Mouse (Mus musculus) neural tube, embryonic 12.5 days (tissue): ENCODE measurements around the gene Tbc1d30. TPM values are rescaled to one million over a fixed set of nuclear protein-coding genes. Genes with fewer than 3 reads are reported as not detected.
"Not testable (repeated sequence)": the region's sequence is repeated elsewhere in the genome, so short reads cannot be mapped to it uniquely, and the experiment has no call there.

Experiments
- ATAC-seq: fragments of 200-750 bp; cut with Nextera tagmentation; 2 replicates; pipeline ENCODE4 v1.8.0; 2017; ENCODE audit warnings: low read depth, mild to moderate bottlenecking, moderate TSS enrichment, moderate library complexity; ENCODE audit not compliant: low FRiP score
- H3K27ac ChIP-seq: fragments of 300-500 bp; sonication (generic); 2 replicates; pipeline ENCODE4 v1.5.1; 2016
- H3K27me3 ChIP-seq: fragments of 300-500 bp; sonication (generic); replicated peaks from 2 replicates; pipeline ENCODE4 v1.6.1; 2016; ENCODE audit warnings: mild to moderate bottlenecking
- H3K36me3 ChIP-seq: fragments of 300-500 bp; sonication (generic); 2 replicates; pipeline ENCODE4 v1.6.1; 2016; ENCODE audit warnings: mild to moderate bottlenecking
- H3K4me1 ChIP-seq: fragments of 300-500 bp; sonication (generic); 2 replicates; pipeline ENCODE4 v1.6.1; 2016
- H3K4me2 ChIP-seq: fragments of 300-500 bp; sonication (generic); replicated peaks from 2 replicates; pipeline ENCODE4 v1.6.1; 2016; ENCODE audit warnings: mild to moderate bottlenecking
- H3K4me3 ChIP-seq: fragments of 300-500 bp; sonication (generic); 2 replicates; pipeline ENCODE4 v1.5.1; 2016
- H3K9ac ChIP-seq: fragments of 300-500 bp; sonication (generic); 2 replicates; pipeline ENCODE4 v1.6.1; 2016; ENCODE audit warnings: mild to moderate bottlenecking
- H3K9me3 ChIP-seq: fragments of 300-500 bp; sonication (generic); 2 replicates; pipeline ENCODE4 v1.6.1; 2016; ENCODE audit warnings: mild to moderate bottlenecking
- WGBS: fragments of 180-500 bp; shearing (Covaris S2); methylation state at CpG from one replicate; pipeline ENCODE4 v1.1.7; 2016; 5-methylcytosine and 5-hydroxymethylcytosine counted together
- polyA plus RNA-seq: library from polyadenylated mRNA; unstranded; fragments of >200 nt; fragmentation: Nextera tagmentation; extraction: Ambion mirVana; gene quantifications from 2 replicates; pipeline ENCODE4 v1.2.1, GENCODE M21; 2016

Tbc1d30 gene
- polyA plus RNA-seq, 1 experiment from 2014 or later: 9.0 TPM

DNA sequence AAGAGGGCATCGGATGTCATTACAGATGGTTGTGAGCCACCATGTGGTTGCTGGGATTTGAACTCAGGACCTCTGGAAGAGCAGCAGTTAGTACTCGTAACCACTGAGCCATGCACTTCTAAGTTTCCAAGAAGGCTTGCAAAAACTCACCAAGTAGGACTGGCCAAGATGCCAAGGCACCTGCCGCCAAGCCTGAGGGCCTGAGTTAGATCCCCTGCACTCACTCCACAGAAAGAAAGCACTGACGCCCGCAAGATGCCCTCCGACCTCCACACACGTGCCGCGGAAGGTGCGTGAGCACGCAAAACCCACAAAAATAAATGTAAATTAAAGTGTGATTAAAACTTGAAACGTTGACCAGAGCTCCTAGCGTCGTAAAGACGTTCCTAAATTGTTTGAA lies 13.2 kb upstream of the Tbc1d30 start:
- Histone ChIP-seq H3K4me2 (peak overlapping the region; percentile 97), H3K9me3 (no peaks in the 10 kb centered on the region), H3K27ac (no peak overlapping the region), H3K9ac (0 out of 2 replicates have a peak overlapping the region, but pooled peaks have one; percentile 89), H3K27me3 (no peaks in the 10 kb centered on the region), H3K4me1 (peaks cover 25% of the 10 kb centered on the region), H3K4me3 (peak overlapping the region; percentile 93; the same call in 1 of the 2 replicates), H3K36me3 (no peaks in the 10 kb centered on the region)
- ATAC-seq: peak; percentile 48; the same call in 1 of the 2 replicates
- 32% methylated on average over 15 of the region's 15 CpGs for WGBS

DNA sequence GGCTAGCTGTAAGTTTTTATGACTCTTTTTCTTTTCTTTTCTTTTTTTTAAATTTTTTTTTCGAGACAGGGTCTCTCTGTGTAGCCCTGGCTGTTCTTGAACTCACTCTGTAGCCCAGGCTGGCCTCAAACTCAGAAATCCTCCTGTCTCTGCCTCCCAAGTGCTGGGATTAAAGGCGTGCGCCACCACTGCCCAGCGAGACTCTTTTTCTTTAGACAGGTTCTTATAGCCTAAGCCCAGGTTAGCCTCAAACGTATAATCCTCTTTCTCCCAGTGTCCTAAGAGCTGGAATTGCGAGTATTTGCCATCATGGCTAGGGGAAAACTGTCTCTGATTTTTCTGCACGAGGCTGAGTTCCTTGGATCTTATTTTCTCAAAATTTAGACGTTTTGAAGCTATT lies 12.1 kb upstream of the Tbc1d30 start:
- 86% methylated on average over 8 of the region's 8 CpGs for WGBS
- ATAC-seq: no peak

DNA sequence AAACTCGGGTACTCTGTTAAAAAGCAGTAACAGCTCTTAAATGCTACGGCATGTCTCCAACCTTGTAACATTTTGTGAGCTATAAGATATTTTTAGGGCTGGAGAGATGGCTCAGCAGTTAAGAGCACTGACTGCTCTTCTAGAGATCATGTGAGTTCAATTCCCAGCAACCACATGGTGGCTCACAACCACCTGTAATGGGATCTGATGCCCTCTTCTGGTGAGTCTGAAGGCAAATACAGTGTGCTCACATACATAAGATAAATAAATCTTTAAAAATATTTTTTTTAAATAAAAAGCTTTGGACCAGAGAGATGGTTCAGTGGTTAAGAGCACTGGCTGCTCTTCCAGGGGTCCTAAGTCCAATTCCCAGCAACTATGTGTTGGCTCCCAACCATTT lies 9.3 kb upstream of the Tbc1d30 start:
- WGBS: 91% methylated on average over 2 of the region's 2 CpGs
- Histone ChIP-seq H3K4me3 (no peak overlapping the region), H3K36me3 (no peaks in the 10 kb centered on the region), H3K4me1 (peaks cover 7% of the 10 kb centered on the region), H3K4me2 (no peak overlapping the region), H3K9me3 (no peaks in the 10 kb centered on the region), H3K27ac (no peak overlapping the region), H3K9ac (no peak overlapping the region), H3K27me3 (no peaks in the 10 kb centered on the region)
- no peak for ATAC-seq

More for the DNA sequence above, 12.1 kb upstream of the Tbc1d30 start:
- Histone ChIP-seq H3K4me1 (peaks cover 25% of the 10 kb centered on the region), H3K27ac (no peak overlapping the region), H3K9ac (no peak overlapping the region), H3K4me3 (no peak overlapping the region), H3K36me3 (no peaks in the 10 kb centered on the region), H3K9me3 (no peaks in the 10 kb centered on the region), H3K27me3 (no peaks in the 10 kb centered on the region), H3K4me2 (no peak overlapping the region)

DNA sequence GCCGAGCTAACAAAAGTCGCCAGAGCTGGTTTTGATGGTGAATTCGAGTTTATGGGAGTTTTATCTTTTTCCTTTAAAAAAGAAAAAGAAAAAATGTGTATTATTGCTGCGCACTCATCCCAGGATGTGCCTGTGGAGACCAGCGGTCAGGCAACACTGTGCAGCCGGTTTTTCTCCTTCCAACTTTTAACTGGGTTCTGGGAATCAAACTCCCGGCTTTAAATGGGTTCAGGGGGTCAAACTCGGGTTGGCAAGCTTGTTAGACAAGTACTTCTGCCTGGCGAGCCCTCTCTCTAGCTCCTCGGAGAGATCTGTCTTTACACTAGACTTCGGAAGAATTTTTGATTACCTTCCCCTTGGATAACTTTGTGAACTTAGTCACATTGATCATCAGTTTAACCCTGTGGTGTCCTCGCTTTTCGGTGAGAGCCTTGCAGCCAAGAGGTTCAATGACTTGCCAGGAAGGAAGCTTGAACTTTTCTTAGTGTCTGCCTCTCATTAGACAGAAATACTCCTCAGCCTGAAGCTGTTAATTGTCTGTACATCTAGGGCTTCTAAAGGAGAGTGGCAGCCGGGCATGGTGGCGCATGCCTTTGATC lies 713 bp upstream of the Tbc1d30 start:
- 42% methylated on average over 15 of the region's 15 CpGs for WGBS
- peaks cover 13% of the 10 kb centered on the region for H3K4me1 ChIP-seq
- ATAC-seq: no peak
- no peak overlapping the region for H3K27ac ChIP-seq
- H3K27me3 ChIP-seq: peaks cover 34% of the 10 kb centered on the region
- H3K9ac ChIP-seq: no peak overlapping the region
- H3K36me3 ChIP-seq: no peaks in the 10 kb centered on the region
- H3K9me3 ChIP-seq: peaks cover 6% of the 10 kb centered on the region; the same call in 1 of the 2 replicates
- peak overlapping the region; percentile 98 for H3K4me2 ChIP-seq
- H3K4me3 ChIP-seq: no peak overlapping the region

DNA sequence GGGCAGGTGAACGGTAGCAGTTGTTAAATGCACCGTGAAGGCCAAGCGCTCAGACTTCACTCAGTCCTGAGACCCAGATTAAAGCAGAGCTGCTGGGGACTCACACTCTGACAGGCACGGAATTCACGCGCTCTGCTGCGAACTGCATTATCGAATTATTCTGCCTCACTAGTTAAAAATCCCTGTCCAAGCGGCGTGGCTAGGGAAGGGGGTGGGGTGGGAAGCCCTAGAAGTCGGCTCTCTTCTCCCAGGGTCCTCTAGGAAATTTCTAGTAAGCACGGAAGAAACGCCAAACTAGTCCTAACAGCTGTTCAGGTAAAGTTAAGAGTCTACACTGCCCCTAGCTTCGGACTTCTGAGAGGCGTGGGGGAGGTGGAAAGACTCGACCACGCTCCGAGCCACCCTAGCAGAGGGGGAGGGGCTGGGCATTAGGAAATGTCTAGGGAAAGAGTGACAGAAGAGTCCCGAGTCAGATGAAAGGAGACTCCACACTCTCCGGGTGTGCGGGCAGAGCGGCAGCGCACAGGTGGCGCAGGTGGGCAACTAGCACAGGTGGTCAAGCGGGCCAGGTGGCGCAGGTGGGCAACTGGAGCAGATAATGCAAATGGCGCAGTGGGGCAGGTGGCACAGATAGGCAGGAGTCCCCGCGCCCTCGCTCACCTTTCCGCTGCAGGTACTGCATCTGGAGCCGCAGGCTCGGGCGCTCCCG lies 567 bp downstream of the Tbc1d30 start:
- peak overlapping the region; percentile 98 for H3K4me2 ChIP-seq
- H3K27me3 ChIP-seq: peaks cover 34% of the 10 kb centered on the region
- H3K4me1 ChIP-seq: peaks cover 13% of the 10 kb centered on the region
- no peak overlapping the region for H3K27ac ChIP-seq
- no peaks in the 10 kb centered on the region for H3K36me3 ChIP-seq
- H3K9ac ChIP-seq: peak overlapping the region; percentile 49
- peak; percentile 61 for ATAC-seq
- peaks cover 6% of the 10 kb centered on the region; the same call in 1 of the 2 replicates for H3K9me3 ChIP-seq
- WGBS: 2% methylated on average over 35 of the region's 35 CpGs
- peak overlapping the region; percentile 46 for H3K4me3 ChIP-seq

DNA sequence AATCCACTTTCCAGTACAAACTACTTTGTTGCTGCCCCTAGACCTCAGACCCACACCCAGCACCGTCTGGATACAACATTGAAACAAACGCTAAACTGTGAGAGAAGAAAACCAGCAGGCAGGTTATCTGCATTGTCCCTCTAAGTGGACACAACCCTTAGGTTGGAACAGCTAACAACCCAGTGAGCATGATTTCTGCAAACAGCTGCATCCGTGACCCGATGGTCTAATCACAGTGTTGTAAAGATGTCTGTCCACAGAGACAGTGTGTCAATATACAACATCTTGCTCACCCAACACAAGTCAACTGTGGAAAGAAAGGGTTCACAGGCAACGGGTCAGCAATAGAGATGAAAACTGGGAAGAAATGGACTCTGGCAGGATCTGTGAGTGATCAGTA lies 1.8 kb downstream of the Tbc1d30 start:
- H3K27ac ChIP-seq: no peak overlapping the region
- peaks cover 34% of the 10 kb centered on the region for H3K27me3 ChIP-seq
- H3K4me2 ChIP-seq: no peak overlapping the region
- H3K9ac ChIP-seq: no peak overlapping the region
- no peak for ATAC-seq
- peaks cover 3% of the 10 kb centered on the region; the same call in 1 of the 2 replicates for H3K9me3 ChIP-seq
- H3K4me3 ChIP-seq: no peak overlapping the region
- no peaks in the 10 kb centered on the region for H3K36me3 ChIP-seq
- H3K4me1 ChIP-seq: peaks cover 13% of the 10 kb centered on the region
- whole genome bisulfite sequencing: 55% methylated on average over 5 of the region's 5 CpGs

DNA sequence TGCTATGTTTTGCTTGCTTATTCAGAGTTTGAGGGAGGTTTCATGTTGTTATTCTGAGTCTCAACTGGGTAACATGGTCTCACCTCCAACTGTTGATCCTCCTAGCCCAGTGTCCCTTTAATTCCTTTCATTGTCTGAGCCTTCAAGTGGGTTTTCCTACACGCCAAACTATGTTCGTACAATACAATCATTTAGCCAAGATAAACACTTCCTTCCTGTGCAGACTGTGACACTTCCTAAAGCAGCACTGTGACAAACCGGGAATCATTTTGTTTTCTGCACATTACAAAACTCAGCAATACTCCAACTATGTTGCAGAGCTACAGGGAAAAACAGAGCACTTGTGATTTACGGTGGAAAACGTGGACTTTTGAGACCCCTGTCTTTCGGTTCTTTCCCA lies 7.2 kb downstream of the Tbc1d30 start:
- Histone ChIP-seq H3K4me3 (no peak overlapping the region), H3K4me2 (no peak overlapping the region), H3K9ac (no peak overlapping the region), H3K4me1 (peaks cover 7% of the 10 kb centered on the region), H3K27ac (no peak overlapping the region), H3K27me3 (0 out of 2 replicates have a peak, but pooled peaks cover under 1% of the 10 kb centered on the region), H3K9me3 (no peaks in the 10 kb centered on the region), H3K36me3 (no peaks in the 10 kb centered on the region)
- WGBS: 69% methylated on average over 6 of the region's 6 CpGs
- no peak for ATAC-seq

DNA sequence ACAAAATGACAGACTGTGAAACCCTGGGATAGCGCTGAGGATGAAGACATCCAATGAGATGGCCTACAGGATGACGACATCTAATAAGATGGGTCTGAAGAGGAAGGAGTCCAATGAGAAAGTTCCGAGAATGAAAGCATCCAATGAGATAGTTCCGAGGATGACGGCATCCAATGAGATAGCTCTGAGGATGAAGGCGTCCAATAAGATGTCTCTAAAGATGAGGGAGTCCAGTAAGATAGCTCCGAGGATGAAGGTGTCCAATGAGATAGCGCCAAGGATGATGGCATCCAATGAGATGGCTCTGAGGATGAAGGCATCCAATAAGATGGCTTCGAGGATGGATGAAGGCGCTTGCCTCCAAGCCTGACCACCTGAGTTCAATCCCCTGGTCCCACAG lies 8.8 kb downstream of the Tbc1d30 start:
- no peak overlapping the region for H3K9ac ChIP-seq
- no peaks in the 10 kb centered on the region for H3K36me3 ChIP-seq
- no peak for ATAC-seq
- H3K4me1 ChIP-seq: peaks cover 7% of the 10 kb centered on the region
- H3K4me2 ChIP-seq: no peak overlapping the region
- no peaks in the 10 kb centered on the region for H3K27me3 ChIP-seq
- H3K27ac ChIP-seq: no peak overlapping the region
- no peak overlapping the region for H3K4me3 ChIP-seq
- no peaks in the 10 kb centered on the region for H3K9me3 ChIP-seq
- WGBS: 96% methylated on average over 10 of the region's 10 CpGs

DNA sequence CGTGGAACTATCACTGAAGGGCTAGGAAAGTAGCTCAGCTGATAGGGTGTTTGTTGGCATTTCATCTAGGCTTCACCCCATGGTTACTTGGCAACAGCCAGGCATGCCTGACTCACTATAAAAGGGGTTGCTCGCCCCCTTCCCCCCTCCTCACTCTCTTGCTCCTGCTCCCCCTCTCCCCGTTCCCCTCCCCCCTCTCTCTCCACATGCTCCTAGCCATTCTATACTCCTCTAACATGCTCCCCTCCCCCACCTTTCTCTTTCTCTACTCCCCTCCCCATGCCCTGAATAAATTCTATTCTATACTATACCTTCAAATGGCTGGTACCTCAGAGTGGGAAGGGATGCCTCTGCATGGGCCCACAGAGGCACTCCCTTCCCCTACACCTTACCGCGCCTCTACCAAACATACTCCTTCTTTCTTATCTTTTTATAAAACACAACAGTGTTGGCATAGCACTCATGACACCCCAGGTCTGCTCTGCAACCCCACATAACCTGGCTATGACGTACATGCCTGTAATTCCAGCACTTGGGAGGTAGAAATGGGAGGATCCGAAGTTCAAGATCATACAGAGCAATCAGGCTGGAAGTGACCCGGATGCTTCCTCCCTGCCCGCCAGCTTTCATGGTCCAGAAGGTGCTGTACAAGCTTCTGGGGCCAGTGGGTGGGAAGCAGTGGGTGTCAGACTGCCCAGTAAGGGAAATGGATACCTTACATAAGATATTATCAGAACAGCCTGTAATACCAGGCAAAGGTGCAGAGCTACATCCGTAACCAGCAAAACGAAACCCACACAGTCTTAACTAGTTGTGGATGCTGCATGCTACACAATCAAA lies 10.1 kb downstream of the Tbc1d30 start:
- no peak overlapping the region for H3K27ac ChIP-seq
- no peak overlapping the region; the same call in 1 of the 2 replicates for H3K4me2 ChIP-seq
- peak; percentile 94 for ATAC-seq
- H3K4me3 ChIP-seq: no peak overlapping the region
- no peaks in the 10 kb centered on the region for H3K36me3 ChIP-seq
- H3K9ac ChIP-seq: no peak overlapping the region
- no peaks in the 10 kb centered on the region for H3K9me3 ChIP-seq
- WGBS: 59% methylated on average over 11 of the region's 11 CpGs
- H3K27me3 ChIP-seq: no peaks in the 10 kb centered on the region
- peaks cover 7% of the 10 kb centered on the region for H3K4me1 ChIP-seq

DNA sequence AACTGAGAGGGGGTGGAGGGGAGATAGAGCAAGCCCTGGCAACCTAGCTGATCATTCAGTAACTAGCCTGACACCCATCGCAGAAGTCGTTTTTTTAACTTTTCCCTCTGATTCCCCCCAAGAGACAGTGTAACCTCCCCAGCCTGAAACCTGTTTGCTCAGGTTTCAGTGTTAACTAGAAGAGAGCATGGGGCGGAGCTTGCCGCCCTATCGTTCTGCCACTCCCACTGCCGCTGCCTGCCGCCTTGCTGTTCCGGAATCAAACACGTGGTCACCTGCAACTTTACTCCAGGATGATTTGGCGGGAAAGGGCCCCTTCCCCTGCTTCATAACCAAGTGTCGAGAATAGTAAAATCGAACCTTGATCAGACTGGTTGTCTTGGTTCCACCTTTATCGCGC lies 14.5 kb downstream of the Tbc1d30 start:
- H3K4me3 ChIP-seq, ATAC-seq, H3K9me3 ChIP-seq, H3K4me1 ChIP-seq, H3K4me2 ChIP-seq, H3K27me3 ChIP-seq, H3K9ac ChIP-seq, H3K36me3 ChIP-seq, H3K27ac ChIP-seq: not testable (repeated sequence)
- 75% methylated on average over 14 of the region's 14 CpGs for WGBS

DNA sequence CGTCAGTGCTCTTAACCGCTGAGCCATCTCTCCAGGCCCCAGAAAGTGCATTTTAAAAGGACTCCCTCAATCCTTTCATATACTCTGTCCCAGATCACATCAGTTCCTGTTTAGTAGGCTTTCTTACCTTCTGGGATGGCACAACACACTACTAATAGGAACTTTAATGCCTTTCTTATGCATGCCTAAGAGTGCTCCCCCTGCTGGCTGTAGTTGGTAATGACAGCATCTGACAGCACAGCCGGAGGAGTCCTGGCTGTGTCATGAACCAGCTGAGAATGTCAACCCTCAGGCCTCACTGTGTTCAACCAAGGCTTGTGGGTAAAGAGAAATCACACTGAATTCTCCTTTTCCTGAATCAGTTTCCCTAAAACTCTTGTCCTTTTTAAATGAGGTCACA lies 16.5 kb downstream of the Tbc1d30 start:
- ATAC-seq: no peak
- Histone ChIP-seq H3K4me3 (no peak overlapping the region), H3K27ac (no peak overlapping the region), H3K27me3 (no peaks in the 10 kb centered on the region), H3K36me3 (no peaks in the 10 kb centered on the region), H3K4me1 (no peaks in the 10 kb centered on the region), H3K4me2 (no peak overlapping the region), H3K9ac (no peak overlapping the region), H3K9me3 (0 out of 2 replicates have a peak, but pooled peaks cover 3% of the 10 kb centered on the region)
- 76% methylated on average over 3 of the region's 3 CpGs for WGBS

DNA sequence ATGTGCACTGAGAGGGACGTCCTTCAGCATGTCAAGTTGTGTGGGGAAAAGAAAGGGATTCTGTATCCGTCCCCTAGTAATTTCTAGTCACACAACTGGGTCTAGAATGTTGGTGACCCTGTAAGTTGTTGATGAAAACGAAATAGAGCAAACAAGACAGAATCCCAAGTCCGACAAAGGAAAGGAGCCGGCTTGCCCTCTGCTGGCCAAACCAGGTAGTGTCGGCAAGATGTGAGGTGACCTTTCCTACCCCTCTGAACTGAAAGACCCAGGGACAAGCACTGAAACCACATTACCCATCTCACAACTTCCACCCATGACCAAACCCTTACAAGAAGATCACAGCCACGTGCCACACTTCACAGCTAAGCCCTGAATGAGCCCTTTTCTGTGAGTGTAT lies 20.1 kb downstream of the Tbc1d30 start:
- Histone ChIP-seq H3K4me3 (no peak overlapping the region), H3K27ac (no peak overlapping the region), H3K9ac (no peak overlapping the region), H3K4me2 (no peak overlapping the region), H3K9me3 (0 out of 2 replicates have a peak, but pooled peaks cover 3% of the 10 kb centered on the region), H3K4me1 (no peaks in the 10 kb centered on the region), H3K36me3 (no peaks in the 10 kb centered on the region), H3K27me3 (no peaks in the 10 kb centered on the region)
- 13% methylated on average over 7 of the region's 7 CpGs for WGBS
- no peak for ATAC-seq
